Mouse (Mus musculus): ENCODE measurements around the gene Hoxc8. TPM values are rescaled to one million over a fixed set of nuclear protein-coding genes. Genes with fewer than 3 reads are reported as not detected.
A peak's percentile ranks its signal among the peaks of the same experiment; 100 is the strongest.

Hoxc8 gene
- total and polyA plus RNA-seq, 3 experiments: 13.4 to 40.1 (median 30.6) TPM

- DNase-seq: peak; percentile 81
Observed at GRCm38 (mm10) chr15:103009265-103010111, 19.1 kb downstream of the Hoxc8 start.

- DNase-seq: peak; percentile 58
Observed at GRCm38 (mm10) chr15:103010112-103010846, 19.9 kb downstream of the Hoxc8 start.

DNA sequence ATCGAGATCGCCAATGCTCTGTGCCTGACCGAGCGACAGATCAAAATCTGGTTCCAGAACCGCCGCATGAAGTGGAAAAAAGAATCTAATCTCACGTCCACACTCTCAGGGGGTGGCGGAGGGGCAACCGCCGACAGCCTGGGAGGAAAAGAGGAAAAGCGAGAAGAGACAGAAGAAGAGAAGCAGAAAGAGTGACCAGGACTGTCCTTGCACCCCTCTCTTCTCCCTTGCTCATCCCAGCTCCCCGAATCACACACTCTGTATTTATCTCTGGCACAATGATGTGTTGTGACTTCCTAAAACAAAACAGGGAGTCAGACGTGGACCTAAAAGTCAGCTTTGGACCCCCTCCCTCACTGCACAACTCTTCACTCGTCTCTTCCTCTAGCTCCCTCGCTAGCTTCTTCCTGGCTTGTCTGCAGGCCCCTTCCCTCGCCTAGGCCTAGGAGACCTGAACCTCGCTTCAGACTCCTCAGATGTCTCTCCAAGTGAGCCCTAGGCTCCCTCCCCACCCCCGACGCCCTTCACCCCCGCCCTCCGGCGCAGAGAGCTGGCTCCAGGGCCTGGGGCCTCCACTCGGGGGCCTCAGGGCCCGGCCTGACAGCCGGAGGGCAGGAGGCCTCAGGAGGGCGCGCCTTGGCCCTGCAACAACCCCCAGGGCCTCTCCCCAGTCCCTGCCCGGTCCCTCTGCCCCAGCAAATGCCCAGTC, 20.6 kb downstream of the Hoxc8 start:
- peak; percentile 70 for DNase-seq

DNA sequence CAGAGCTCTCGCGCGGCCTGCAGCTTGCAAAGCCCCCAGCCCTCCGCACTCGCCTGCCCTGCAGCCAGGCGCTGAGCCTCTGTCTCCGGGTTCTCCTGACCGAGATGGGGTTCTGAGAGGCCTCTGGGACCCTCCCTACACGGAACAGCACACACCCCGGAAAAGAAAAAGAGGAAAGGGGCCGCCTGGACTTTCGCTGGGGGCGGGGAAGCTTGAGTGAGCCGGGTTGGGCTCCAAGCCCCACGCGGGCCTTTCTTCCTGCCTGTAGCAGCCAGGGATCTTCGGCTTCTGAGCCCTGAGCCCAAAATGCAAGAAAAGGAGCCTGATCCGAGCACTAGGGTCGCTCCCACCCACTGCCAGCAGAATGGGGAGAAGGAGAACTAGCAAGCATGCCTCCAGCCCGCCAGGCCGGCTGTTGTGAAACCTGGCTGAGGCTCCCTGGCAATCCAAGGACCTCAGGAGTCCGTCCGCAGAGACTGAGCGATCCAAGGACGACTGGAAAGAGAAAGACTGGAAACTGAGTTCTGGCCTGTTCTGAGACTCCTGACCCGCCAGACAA, 21.6 kb downstream of the Hoxc8 start:
- peak; percentile 83 for DNase-seq

DNA sequence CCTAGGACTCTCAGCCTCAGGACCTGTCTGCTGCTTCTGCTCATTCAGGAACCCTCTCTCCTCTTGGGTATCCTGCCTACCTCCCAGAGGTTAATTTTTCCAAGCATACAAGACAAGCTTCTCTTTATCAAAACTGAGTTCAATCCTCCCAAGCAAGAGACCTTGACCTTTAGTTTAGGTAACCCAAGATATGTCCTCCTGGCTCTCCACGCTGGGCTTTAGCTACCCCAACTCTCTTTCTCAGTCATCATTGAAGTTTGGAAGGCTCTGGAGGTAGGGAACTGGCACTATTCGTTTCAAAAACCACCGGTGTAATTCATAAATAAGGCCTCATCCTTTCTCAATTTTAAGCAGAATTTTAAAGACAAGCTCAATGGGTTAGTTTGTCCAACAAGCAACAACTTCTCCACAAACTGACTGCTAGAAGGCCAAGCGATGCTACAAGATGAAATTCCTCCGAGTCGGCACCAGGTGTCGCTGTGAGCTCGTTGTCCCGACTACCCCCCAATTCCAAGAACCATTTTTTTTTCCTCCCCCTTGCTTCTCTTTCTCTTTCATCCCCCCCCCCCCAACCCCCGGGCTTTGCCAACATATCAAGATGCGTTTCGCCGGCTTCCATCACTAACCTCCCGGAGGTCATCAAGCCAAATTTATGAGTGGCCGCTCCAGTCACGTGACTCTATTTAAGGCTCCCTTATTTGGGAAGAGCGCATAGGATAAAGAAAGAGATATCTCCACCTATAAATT, 23.0 kb downstream of the Hoxc8 start:
- DNase-seq: peak; percentile 73

DNA sequence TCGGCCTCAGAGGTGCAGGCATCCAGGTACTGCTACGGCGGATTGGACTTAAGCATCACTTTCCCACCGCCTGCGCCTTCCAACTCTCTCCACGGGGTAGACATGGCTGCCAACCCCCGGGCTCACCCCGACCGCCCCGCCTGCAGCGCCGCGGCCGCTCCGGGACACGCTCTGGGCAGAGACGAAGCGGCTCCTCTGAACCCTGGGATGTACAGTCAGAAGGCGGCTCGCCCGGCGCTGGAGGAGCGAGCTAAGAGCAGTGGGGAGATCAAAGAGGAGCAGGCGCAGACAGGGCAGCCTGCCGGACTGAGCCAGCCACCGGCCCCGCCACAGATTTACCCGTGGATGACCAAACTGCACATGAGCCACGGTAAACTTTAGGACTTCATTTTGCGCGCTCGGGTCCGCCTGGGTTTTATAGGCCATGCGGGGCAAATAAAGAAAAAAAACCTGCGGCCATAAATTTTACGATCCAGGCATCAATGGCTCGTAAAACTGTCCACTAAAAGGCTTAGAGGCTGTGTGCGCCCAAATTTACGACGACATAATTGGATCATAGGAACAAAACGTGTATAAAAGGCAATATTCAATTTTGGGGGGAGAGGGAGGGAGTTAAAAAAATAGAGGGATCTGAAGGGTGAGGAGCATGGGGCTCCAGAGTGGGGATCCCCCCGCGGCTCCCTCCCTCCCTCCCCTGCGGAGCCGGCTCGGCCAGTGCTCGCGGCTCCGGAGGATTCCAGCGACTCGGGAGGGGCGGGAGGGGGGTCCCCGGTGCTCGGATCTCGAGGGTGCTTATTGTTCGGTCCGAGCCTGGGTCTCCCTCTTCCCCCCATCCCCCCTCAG, 24.0 kb downstream of the Hoxc8 start:
- DNase-seq: peak; percentile 84

DNA sequence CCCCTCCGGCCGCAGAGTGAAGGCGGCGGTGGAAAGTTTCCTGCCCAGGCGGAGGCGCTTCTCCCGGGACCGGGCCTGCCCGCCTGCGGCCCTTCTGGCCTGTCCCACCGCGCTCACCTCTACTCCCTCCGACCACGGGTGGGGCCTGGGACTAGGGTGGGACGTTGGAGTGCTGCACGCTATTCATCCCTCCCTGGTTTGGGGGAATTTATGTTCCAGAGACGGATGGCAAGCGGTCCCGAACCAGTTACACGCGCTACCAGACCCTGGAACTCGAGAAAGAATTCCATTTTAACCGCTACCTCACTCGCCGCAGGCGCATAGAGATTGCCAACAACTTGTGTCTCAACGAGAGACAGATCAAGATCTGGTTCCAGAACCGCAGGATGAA, 24.6 kb downstream of the Hoxc8 start:
- DNase-seq: peak; percentile 72

DNA sequence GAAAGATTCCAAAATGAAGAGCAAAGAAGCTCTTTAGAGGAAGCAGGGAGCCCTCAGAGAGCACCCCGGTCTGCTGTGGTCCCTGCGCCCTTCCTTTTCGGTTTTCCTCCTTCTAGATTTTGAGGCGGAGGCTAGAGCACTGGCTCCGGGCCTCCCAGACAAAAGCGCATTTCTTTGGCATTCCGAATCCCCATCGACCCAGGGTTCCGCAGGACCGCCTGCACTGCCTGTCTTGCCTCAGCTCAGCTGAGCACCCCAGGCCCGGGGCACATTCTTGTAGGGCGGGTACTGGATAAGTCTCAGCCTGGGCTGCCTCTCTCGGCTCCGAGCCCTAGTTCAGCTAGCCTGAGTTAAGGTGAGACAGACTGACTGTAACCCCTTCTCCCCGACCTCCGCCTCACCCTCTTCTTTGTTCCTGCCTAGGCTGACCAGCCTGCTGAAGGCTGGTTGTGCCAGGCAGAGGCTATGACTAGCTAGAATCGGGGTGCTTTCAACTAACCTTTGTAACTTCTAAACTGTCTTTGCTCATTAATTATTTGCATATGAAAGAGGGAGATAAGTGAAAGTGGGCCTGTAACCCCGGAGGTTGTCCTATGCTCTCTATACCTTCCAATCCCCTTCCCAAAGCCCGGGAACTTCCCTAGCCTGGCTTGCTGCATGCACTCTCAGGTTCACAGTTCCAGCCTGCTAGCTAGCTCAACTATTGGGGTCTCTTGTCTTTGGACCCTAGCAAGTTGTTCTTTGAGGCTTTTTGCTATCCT, 25.2 kb downstream of the Hoxc8 start:
- DNase-seq: peak; percentile 55

GRCm38 (mm10) chr15:103018636-103019035, 28.2 kb downstream of the Hoxc8 start, which contains the start of gene Hoxc4:
TSS of gene Hoxc4 (plus strand) at chr15:103018934.
- no peak for DNase-seq

DNA sequence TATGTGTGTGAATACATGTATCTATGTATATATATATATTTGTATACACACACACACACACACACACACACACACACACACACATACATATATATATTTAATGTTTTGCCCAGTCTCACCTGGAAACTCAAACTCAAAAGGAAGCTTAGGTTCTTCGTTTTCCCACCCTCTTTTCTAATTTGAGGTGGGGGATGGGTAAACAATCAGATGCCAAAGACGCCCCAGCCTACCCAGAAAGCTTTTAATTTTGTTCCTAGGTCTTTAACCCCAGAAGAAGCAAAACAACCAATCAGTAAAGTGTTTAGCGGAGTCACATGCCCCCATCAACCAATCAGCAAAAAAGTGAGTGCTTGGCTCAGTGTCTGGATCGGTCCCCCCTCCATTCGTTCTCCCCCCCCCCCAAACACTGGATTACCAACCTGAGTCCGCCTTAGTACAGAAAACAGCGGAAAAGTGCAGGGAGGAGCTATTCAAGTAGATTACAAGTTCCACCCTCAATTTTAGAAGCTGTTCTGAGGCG, 30.6 kb downstream of the Hoxc8 start:
- DNase-seq: no peak

DNA sequence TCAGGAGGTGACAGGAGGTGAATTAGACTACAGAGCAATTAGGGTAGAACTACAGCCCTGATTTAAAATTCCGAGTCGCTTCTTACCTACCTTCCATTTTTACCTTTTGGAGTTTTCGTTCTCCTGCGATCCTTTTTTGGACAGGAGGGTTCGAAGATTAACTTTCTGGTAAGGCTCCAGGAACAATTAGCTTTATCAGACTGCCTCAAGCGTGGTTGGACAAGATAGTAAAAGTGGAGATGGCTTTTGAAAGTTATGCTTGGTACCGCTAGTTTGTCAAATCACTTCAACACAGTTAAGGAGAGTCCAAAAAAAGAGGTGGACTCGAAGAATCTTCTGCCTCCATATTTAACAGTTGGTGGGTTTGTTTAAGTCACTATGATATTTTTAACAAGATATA, 31.1 kb downstream of the Hoxc8 start:
- DNase-seq: no peak

DNA sequence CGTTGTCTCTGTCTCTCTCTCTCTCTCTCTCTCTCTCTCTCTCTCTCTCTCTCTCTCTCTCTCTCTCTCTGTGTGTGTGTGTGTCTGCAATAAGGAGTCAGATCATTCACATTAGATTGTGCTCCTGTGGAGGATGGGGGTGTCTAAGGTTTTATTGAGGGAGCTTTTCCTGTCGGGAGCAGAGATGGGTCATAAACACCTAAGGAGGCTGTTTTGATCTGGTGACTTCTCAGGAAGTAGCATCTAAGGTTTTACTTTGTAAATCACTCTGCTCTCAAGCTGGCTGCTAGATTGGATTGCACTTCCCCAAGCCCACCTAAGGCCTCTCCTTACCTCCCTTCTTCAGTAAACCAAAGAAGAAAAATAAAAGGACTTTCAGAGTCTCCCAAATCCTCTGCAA, 33.7 kb downstream of the Hoxc8 start:
- DNase-seq: no peak

DNA sequence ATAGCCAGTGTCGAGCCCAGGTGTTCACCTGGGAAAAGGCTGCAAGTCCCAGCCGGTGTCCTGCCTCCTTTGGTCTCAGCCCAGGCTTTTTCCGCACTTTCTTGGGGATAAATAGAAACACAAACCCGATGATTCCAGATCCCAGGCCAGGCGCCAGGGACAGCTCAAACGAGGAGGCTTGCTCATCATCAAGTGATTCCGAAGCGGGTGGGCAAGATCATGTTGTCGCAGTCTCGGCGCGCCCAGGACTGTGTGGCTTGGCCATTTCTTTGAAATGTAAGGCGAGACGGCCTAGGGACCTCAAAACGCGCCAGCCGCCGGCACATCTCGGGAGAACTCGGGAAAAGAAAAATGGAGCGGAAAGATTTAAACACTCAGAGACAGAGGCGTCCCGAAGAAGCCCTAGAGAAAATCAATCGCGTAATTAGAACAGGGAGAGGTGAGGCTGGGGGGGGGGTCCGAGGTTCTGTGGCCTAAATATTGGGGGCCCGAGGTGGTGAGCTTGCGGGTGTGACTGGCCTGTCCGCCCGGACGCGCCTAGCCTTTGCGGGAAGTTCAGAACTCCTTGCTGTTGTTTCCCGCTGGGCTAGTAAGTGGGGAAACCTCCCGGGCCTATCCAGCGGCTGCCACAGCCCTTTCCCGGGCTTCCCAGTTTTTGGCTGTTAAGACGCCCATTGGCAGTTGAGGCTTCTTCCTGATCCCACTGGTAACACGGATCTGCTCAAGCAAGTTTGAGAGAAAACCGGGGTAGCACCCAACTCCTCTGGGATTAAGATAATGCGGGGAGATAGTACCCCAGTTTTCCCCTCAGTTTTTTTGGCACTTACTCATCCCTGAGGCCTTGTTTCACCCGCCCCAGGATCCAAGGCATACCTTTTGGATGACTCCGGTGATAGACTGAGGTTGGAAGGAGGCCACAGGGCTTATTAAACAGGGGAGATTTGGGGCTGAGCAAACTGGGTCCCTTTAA, 37.1 kb downstream of the Hoxc8 start:
- peak; percentile 59 for DNase-seq

DNA sequence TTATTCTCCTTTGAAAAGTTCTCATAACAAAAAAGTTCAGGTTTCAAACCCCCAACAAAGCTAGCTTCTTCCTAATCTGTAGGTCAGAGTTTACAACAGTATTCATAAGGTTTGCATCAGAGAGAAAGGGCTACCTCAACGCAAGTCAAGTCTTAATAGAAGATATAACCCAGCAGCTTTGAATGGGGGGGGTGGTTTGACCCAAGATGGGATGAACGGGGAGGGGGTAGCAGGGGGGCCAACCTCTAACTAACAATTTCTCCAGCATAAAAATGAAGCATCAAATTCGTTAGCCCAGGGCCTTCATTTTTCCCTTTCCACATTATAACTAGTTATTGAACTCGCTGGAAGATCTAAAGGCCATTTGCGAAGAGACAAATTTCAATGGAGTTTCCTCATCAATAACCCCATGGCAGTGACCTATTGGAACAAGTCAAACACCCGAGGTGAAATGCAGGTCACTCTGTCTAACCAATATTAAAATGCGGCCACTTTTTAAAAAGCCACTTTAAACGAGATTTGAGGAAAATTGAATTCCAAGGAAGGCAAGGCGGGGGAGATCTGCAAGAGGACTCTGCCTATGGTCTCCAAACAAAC, 38.6 kb downstream of the Hoxc8 start:
- no peak for DNase-seq

GRCm38 (mm10) chr15:103030142-103030541, 39.7 kb downstream of the Hoxc8 start:
- no peak for DNase-seq

DNA sequence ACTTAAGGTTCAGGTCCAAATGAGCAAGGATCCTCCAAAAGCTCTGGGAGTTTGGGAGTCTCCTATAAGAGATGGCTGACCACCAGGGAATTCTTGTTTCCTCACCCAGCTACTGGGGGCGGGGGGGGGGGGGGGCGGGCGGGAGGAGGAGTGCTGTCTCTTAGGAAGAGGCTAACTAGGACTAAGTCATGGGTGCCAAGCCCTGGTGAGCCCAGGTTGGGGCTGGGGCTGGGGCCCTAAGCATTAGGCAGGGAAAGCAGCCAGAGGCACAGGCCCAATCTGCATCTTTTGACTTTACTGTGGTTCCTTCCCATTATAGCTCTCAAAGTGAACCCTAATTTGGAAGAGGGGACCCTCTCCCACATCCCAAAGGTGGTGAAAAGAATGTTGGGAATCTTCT, 41.8 kb downstream of the Hoxc8 start:
- no peak for DNase-seq

GRCm38 (mm10) chr15:103032646-103033575, 42.5 kb downstream of the Hoxc8 start:
- DNase-seq: peak; percentile 40

Data from adrenal gland, adult 2 months (tissue).